Mouse (Mus musculus) embryo, embryonic 11 days (tissue): ENCODE measurements around the gene Actn1.

Source experiments
- DNase-seq: peaks from one replicate; pipeline ENCODE4 v3.0.0-alpha.2; 2015

The Actn1 gene

DNA sequence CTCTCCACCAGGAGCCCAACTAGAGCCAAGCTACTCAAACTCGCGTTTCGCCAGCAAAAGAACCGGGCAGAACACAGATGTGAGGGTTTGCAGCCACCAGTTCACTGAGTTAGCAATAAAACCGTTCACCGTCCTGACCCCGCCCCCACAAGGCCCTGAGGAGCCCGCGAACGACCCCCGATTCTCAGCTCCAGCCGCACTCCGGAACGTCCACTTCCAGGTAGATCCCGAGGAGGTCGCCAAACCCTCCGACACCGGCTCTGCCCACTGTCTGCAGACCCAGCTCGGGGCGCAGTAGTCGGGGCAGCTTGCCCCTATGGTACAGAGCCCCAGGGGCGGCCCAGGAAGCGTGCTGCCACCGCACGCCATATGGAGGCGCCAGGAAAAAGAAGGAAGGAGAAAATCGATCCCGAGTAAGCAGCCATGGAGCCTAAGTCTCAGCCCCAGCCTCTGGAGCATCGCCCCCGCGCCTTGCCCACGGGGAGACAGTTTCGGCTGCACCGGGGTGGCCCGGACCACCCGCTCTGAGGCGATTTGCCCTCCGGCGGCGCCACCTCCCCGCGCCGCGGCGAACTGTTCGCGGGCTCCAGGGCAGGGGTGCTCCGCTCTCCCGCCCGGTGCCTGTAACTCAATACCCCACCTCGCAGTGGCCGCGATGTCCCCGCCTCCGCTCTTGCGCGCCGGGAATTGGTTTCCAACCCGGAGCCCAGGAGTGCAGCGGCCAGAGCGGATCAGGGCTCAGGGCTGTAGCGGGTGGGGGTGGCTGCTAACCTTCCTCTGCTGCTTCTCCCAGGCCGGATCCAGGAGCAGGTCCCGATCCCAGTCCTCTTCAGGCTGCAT lies 735 bp downstream of the Actn1 start:
- peak; percentile 89 for DNase-seq

DNA sequence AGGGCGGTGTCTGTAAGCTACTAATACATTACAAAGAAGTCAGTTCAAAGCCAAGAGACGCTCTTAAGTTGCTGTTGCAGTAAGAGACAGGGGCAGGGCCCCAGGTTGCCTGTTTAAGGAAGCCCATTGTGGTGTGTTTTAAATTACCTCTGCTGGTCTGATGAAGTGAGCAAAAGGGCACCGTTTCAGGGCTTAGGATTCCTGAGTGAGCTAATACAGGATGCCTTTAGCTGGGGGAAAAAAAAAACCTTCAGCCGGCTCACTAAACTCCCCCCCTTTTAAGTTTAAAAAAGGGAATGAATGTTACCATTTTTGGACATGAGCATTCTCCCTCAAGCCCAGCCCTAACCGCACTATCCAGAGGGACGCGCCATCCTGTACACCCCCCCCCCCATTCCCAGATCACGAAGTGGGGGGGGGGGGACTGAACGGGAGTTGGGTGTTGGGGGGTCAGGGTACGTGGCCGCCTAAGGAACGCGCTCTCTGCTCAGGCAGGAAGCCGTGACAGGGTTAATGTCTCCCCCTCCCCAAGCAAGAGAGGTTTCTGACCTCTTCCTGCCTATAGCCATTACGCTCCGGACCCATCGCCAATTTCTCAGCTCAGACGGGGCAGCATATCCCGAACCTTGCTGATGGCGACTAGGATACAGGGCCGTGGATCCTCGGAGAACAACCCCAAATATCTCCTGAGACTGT lies 1.5 kb downstream of the Actn1 start:
- DNase-seq, result peak; percentile 61

DNA sequence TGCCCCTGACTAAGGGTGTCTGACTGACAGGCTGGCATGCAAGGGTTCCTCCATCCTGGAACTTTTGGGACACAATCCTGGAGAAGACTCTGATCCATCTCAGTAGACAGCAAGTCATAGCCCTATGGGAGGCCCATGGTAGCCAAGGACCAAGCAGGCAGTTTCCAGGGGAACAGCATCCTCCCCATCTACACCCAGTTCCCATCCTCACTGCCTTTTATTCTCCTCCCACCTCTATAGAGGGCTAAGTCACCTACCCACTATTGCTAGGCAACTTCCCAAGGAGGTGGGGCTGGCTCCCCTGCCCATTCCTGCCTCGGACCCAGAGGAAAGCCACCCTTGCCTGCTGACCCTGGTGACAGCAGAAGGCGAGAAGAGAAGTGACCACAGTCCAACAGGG lies 8.2 kb downstream of the Actn1 start:
- DNase-seq, result no peak

- DNase-seq, result no peak
These were observed 8.6 kb downstream of the Actn1 start for GRCm38 (mm10) chr12:80251554-80251953.

DNA sequence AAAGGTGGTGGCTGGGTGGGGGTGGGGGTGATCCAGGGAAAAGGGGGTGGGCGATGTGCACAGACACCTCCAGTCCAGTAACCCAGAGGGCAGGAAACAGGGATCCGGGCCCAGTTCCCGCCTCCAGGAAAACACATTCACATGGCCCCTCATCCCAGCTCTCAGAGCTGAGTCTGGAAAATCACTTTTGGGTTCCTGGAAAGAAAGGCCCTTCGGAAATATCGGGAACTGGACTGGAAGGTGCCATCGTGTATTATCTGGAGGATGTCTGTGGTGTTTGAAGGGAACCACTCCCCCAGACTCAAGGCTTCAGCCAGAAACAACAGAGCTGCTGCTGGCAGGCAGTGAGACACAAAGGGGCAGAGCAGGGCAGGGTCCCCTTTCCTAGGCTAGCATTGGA lies 10.6 kb downstream of the Actn1 start:
- DNase-seq, result no peak

DNA sequence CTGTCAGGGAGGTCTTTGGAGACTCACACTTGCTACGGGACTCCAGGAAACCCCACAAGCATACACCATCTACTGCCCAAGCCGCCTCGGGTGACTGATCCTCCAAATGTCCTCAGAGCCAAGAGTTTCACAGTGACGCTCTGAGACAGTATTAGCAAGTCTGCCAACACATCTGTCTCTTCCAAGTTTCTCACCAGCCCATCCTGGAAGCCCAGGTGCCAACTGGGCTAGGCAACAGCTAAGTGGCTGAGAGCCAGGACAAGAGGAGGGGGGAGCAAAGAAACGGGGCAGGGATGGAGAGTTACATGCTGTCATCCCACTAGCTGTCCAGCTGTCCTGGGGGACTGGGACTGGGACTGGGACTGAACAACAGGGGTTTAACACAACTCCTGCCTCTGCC lies 13.1 kb downstream of the Actn1 start:
- no peak for DNase-seq

- peak; percentile 16 for DNase-seq
These were observed 13.7 kb downstream of the Actn1 start for GRCm38 (mm10) chr12:80246505-80246904.

GRCm38 (mm10) chr12:80244755-80245154 lies 15.4 kb downstream of the Actn1 start:
- DNase-seq, result no peak

DNA sequence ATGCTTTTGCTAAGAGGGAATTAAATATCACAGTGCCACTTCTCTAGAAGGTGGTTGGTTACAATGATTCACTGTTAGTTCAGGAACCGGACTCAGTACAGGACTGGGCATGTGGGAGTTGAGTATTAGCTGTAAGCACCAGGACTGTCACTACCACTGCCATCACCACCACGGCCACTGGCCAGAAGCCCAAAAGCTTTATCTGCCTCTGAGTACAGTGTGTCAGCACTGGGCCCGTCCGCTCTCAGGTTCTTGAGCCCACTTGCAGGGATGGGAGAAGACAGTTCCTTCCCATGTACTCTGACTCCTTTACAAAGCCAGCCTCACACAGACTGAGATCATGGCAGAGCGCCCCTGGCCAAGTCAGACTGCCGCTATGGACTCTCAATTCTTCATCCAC lies 16.0 kb downstream of the Actn1 start:
- no peak for DNase-seq

DNA sequence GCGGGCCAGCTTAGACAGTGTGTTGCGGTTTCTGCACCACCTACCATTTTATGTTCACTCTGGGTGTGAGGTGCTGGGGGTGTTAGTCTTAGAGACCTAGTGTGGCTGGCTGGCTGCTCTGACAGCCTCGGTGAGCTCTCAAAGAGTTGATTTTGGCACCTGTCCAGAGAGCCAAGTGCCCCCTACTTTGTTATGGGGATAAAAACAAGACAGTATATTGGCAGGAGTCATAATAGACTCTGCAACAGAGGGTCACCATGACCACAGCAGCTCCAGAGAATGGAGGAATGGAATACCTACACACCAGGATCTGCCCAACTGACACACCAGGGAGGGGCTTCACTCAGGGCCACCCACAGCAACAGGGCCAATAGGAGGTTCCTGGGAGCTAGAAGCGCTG lies 16.8 kb downstream of the Actn1 start:
- no peak for DNase-seq

DNA sequence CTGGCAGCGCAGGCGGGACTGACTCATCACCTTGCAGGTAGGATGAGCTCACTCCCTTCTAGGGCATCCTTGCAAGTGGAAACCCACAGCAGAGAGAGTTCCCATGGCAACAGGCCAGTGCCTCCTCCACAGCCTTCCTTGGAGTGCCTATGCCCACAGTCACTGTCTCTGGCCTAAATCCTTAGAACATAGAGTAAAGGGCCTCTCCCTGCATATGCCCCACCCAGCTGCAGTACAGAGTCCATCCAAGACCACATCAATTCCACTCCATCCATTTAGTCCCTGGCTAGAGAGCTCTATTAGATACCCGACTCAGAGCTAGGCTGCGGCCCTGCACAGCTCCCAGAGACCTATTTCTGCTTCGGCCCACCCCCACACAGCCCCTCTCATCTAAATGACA lies 20.7 kb downstream of the Actn1 start:
- DNase-seq, result no peak

- DNase-seq, result no peak
These were observed 21.6 kb downstream of the Actn1 start for GRCm38 (mm10) chr12:80238523-80238922.

DNA sequence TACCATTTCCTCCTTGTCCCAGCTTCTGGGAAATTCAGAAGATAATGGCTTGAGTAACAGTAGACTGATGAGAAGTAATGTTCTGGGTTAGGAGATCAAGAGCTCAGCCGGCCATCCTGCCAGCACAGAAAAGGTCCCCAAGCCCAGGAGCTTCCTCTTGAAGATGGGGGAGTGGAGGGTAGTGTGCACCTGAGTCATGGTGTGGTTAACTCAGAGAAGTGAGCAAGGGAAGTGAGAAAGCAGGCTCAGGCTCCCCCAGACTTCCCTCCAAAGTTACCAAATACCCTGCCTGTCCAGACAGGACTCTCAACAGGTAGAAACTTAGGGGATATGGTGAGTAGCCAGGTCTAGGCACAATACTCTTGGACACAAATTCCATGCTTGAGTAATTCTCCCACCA lies 24.9 kb downstream of the Actn1 start:
- DNase-seq, result no peak

- no peak for DNase-seq
These were observed 25.9 kb downstream of the Actn1 start for GRCm38 (mm10) chr12:80234226-80234625.

GRCm38 (mm10) chr12:80232840-80233218 lies 27.3 kb downstream of the Actn1 start:
- no peak for DNase-seq

GRCm38 (mm10) chr12:80232076-80232839 lies 27.9 kb downstream of the Actn1 start:
- DNase-seq, result no peak

GRCm38 (mm10) chr12:80231317-80231716 lies 28.9 kb downstream of the Actn1 start:
- DNase-seq, result peak; percentile 37

DNA sequence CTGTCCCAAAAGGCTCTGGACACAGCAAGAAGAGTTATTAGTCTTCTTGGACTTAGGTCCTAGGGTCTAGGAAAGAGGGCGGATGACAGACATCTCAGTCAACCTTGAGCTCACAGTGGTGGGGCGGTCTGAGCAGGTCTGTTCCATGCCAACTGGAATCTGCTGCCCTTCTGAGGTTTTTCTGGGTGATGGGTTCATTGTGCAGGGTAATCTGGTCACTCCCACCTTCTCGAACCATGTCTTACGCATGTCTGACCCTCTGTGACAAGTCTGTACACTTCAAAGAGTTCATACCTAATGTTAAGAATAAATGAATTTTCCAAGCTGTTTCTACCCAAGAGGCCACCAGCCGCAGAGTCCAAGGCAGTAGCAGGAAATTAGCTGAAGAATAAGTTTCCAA lies 29.3 kb downstream of the Actn1 start:
- peak; percentile 28 for DNase-seq

DNA sequence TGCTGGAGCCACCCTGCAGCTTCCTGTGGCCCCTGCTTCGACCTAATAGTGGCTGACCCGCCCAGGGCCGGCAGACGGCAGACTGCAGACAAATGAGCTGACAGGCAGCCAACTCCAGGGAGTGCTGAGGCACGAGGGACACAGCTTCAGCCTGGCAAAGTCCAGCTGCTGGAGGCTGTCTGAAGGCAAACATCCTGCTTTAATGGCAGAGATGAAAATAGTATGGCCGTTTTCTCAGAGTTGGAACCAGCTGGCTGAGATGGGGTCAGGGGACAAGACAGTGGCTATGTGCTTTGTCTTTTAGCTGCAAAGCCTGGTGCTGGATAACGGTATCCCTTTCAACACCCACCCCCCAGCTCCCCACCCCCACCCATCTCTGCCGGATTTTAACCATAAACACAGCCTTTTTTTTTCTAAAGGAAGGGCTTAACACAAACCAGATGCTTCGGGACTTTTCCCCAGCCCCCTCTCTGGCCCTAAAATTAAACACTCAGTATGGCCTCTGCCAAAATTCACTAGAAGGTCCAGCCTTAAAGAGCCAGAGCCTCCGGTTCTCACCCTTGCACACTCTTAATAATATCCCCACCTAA lies 30.0 kb downstream of the Actn1 start:
- peak; percentile 86 for DNase-seq

DNA sequence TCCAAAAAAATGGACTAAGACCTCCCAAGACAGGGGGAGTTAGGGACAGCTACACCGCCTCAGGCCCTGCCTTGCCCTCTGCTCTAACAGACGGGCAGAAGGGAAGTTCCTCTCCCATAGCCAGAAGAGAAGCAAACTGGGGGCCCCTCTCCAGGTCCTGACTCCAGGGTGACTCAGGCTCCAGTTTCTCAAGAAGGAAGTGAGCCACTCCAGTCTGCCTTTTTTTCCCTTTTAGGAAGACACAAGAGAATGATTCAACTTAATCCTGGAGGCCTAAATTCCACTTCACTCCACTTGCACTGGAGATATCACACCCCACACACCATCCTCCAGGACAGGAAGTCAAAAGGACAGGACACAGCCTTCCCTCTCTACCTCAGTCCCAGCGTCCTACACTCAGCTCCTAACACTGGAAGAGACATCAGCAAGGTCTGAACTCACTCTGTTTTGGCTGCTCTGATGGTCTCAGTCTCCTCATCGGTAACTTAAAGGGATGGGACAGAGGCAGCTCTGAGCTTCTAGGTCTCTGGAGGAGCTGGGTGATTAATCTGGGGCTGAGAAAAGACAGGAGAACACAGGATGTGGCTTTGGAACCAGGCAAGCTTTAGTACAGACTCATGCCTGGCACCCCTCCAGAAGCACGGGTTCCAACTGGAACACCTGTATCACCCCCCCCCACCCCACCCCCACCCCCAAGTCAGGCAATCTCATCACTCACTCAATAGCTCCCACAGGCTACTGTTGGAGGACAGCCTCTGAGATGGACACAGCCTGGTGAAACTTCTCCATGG lies 31.0 kb downstream of the Actn1 start:
- no peak for DNase-seq

GRCm38 (mm10) chr12:80228356-80228755 lies 31.8 kb downstream of the Actn1 start:
- DNase-seq, result no peak

- DNase-seq, result peak; percentile 65
These were observed 32.3 kb downstream of the Actn1 start for GRCm38 (mm10) chr12:80227835-80228234.
